Mouse (Mus musculus) MEL (cell line): ENCODE measurements around the gene Mob4. TPM values are rescaled to one million over a fixed set of nuclear protein-coding genes. Genes with fewer than 3 reads are reported as not detected.

Experiments
- DNase-seq: peaks from one replicate; pipeline ENCODE4 v3.0.0; 2011; ENCODE audit warnings: low read depth, low spot score
- H3K27ac ChIP-seq: 2 replicates; pipeline ENCODE4 v1.5.1; 2012; ENCODE audit warnings: low read depth, mild to moderate bottlenecking, control low read depth, low read length, moderate library complexity; ENCODE audit not compliant: control insufficient read depth
- H3K27me3 ChIP-seq, 2 experiments: fragments of 150-350 bp in 1 of 2; sonication (generic) in 1 of 2; 2 replicates each; pipeline ENCODE4 v1.6.1; 2012; ENCODE audit warnings: low read length in 2 of 2, mild to moderate bottlenecking in 2 of 2, improper control_type of control experiment in 1 of 2, moderate library complexity in 1 of 2; ENCODE audit not compliant: insufficient read depth in 2 of 2, control insufficient read depth in 1 of 2
- H3K36me3 ChIP-seq, 2 experiments: 2 replicates each; pipeline ENCODE4 v1.6.1; 2012 to 2014; ENCODE audit warnings: low read length in 2 of 2, improper control_type of control experiment in 1 of 2, inconsistent platforms in 1 of 2, mild to moderate bottlenecking in 1 of 2; ENCODE audit not compliant: insufficient read depth in 2 of 2, control insufficient read depth in 1 of 2
- H3K4me1 ChIP-seq, 2 experiments: fragments of 150-350 bp in 1 of 2; sonication (generic) in 1 of 2; 2 replicates each; pipeline ENCODE4 v1.6.1; 2012; ENCODE audit warnings: low read length in 2 of 2, improper control_type of control experiment in 1 of 2, mild to moderate bottlenecking in 1 of 2; ENCODE audit not compliant: insufficient read depth in 2 of 2, control insufficient read depth in 1 of 2
- H3K4me3 ChIP-seq, 2 experiments: fragments of 150-350 bp in 1 of 2; sonication (generic) in 1 of 2; 2 replicates each; pipeline ENCODE4 v1.5.1; 2012; ENCODE audit warnings: low read depth in 2 of 2, low read length in 2 of 2, mild to moderate bottlenecking in 2 of 2, moderate library complexity in 2 of 2, control low read depth in 1 of 2, improper control_type of control experiment in 1 of 2; ENCODE audit not compliant: control insufficient read depth in 1 of 2, insufficient read depth in 1 of 2
- H3K79me2 ChIP-seq: 2 replicates; pipeline ENCODE4 v1.6.1; 2012; ENCODE audit warnings: mild to moderate bottlenecking, low read length, moderate library complexity; ENCODE audit not compliant: control insufficient read depth, poor library complexity, insufficient read depth
- H3K9ac ChIP-seq: 2 replicates; pipeline ENCODE4 v1.6.1; 2012; ENCODE audit warnings: low read depth, mild to moderate bottlenecking, control low read depth, low read length, moderate library complexity; ENCODE audit not compliant: control insufficient read depth, poor library complexity, severe bottlenecking
- H3K9me3 ChIP-seq: fragments of 150-350 bp; sonication (generic); replicated peaks from 2 replicates; pipeline ENCODE4 v1.6.1; 2012; ENCODE audit warnings: mild to moderate bottlenecking, low read length, improper control_type of control experiment, moderate library complexity; ENCODE audit not compliant: insufficient read depth
- BHLHE40 ChIP-seq: IDR thresholded peaks from 2 replicates; pipeline ENCODE4 v1.6.1; 2012; ENCODE audit warnings: low read depth, mild to moderate bottlenecking, inconsistent platforms, low read length, improper control_type of control experiment, borderline replicate concordance
- CHD1 ChIP-seq: IDR thresholded peaks from 2 replicates; pipeline ENCODE4 v1.6.1; 2012; ENCODE audit warnings: low read depth, mild to moderate bottlenecking, inconsistent platforms, low read length, improper control_type of control experiment
- CHD2 ChIP-seq: IDR thresholded peaks from 2 replicates; pipeline ENCODE4 v1.6.1; 2011; ENCODE audit warnings: low read length, improper control_type of control experiment
- E2F4 ChIP-seq: IDR thresholded peaks from 2 replicates; pipeline ENCODE4 v1.6.1; 2011; ENCODE audit warnings: low read depth, low read length, improper control_type of control experiment, borderline replicate concordance
- GABPA ChIP-seq: IDR thresholded peaks from 2 replicates; pipeline ENCODE4 v1.6.1; 2012; ENCODE audit warnings: low read depth, mild to moderate bottlenecking, inconsistent platforms, low read length, improper control_type of control experiment, moderate library complexity
- HCFC1 ChIP-seq: IDR thresholded peaks from 2 replicates; pipeline ENCODE4 v1.6.1; 2012; ENCODE audit warnings: low read depth, mild to moderate bottlenecking, inconsistent platforms, low read length, improper control_type of control experiment, moderate library complexity
- JUND ChIP-seq: IDR thresholded peaks from 2 replicates; pipeline ENCODE4 v1.6.1; 2011; ENCODE audit warnings: low read depth, mild to moderate bottlenecking, improper control_type of control experiment, low read length
- KAT2A ChIP-seq: conservative IDR thresholded peaks from 2 replicates; pipeline ENCODE4 v1.6.1; 2012; ENCODE audit warnings: low read depth, low read length, improper control_type of control experiment, inconsistent platforms
- MAFK ChIP-seq: IDR thresholded peaks from 2 replicates; pipeline ENCODE4 v1.6.1; 2011; ENCODE audit warnings: low read depth, mild to moderate bottlenecking, low read length, improper control_type of control experiment, borderline replicate concordance
- MXI1 ChIP-seq: IDR thresholded peaks from 2 replicates; pipeline ENCODE4 v1.6.1; 2011; ENCODE audit warnings: mild to moderate bottlenecking, low read depth, low read length, improper control_type of control experiment
- POLR2A ChIP-seq, 2 experiments: IDR thresholded peaks; 2 replicates each; pipeline ENCODE4 v1.6.1; 2011 to 2012; ENCODE audit warnings: low read length in 2 of 2, mild to moderate bottlenecking in 2 of 2, control low read depth in 1 of 2, improper control_type of control experiment in 1 of 2, low read depth in 1 of 2, moderate library complexity in 1 of 2; ENCODE audit not compliant: control insufficient read depth in 1 of 2, insufficient read depth in 1 of 2, poor library complexity in 1 of 2
- POLR2AphosphoS2 ChIP-seq: IDR thresholded peaks from 2 replicates; pipeline ENCODE4 v1.6.1; 2011; ENCODE audit warnings: low read length, improper control_type of control experiment
- RCOR1 ChIP-seq: IDR thresholded peaks from 2 replicates; pipeline ENCODE4 v1.6.1; 2012; ENCODE audit warnings: low read depth, mild to moderate bottlenecking, inconsistent platforms, low read length, improper control_type of control experiment
- SIN3A ChIP-seq: IDR thresholded peaks from 2 replicates; pipeline ENCODE4 v1.6.1; 2012; ENCODE audit warnings: low read length, improper control_type of control experiment, inconsistent platforms
- SMC3 ChIP-seq: IDR thresholded peaks from 2 replicates; pipeline ENCODE4 v1.6.1; 2011; ENCODE audit warnings: low read depth, low read length, improper control_type of control experiment
- TAL1 ChIP-seq: IDR thresholded peaks from 2 replicates; pipeline ENCODE4 v1.6.1; 2012; ENCODE audit warnings: mild to moderate bottlenecking, inconsistent platforms, low read length, moderate library complexity, mixed read lengths
- TBP ChIP-seq: IDR thresholded peaks from 2 replicates; pipeline ENCODE4 v1.8.0; 2011; ENCODE audit warnings: low read depth, low read length, improper control_type of control experiment
- TCF12 ChIP-seq: IDR thresholded peaks from 2 replicates; pipeline ENCODE4 v1.6.1; 2014; ENCODE audit warnings: low read depth, mild to moderate bottlenecking, inconsistent platforms, low read length, improper control_type of control experiment, moderate library complexity
- UBTF ChIP-seq: IDR thresholded peaks from 2 replicates; pipeline ENCODE4 v1.6.1; 2012; ENCODE audit warnings: low read depth, mild to moderate bottlenecking, inconsistent platforms, low read length, improper control_type of control experiment, moderate library complexity, borderline replicate concordance; ENCODE audit not compliant: insufficient read depth
- ZMIZ1 ChIP-seq: IDR thresholded peaks from 2 replicates; pipeline ENCODE4 v1.6.1; 2012; ENCODE audit warnings: low read depth, mild to moderate bottlenecking, inconsistent platforms, low read length, improper control_type of control experiment, moderate library complexity
- polyA plus RNA-seq, 2 experiments: library from polyadenylated mRNA; stranded (reverse) in 1 of 2; unstranded in 1 of 2; fragments of >175 nt in 1 of 2; fragments of >200 nt in 1 of 2; gene quantifications; 2 replicates each; pipeline versions ENCODE4 v1.2.1 to v1.2.4; 2012; ENCODE audit warnings: low replicate concordance in 2 of 2, low read depth in 1 of 2; ENCODE audit not compliant: insufficient read length in 2 of 2, insufficient read depth in 1 of 2, missing spikeins in 1 of 2
- total RNA-seq: library from RNA; depleted of rRNA; stranded (reverse); fragments of 300-350 nt; gene quantifications from 2 replicates; pipeline ENCODE4 v1.2.3, GENCODE M21; 2012

Mob4 gene
- total and polyA plus RNA-seq, 3 experiments, result 22.0 to 62.1 (median 26.6) TPM

GRCm38 (mm10) chr1:55144338-55144737 lies 13.3 kb downstream of the Mob4 start:
- Histone ChIP-seq H3K9ac (no peak overlapping the region), H3K4me1 (no peaks in the 10 kb centered on the region), H3K9me3 (no peaks in the 10 kb centered on the region), H3K27ac (no peak overlapping the region), H3K79me2 (no peaks in the 10 kb centered on the region; the same call in 1 of the 2 replicates), H3K27me3 (no peaks in the 10 kb centered on the region), H3K4me3 (no peak overlapping the region), H3K36me3 (peaks cover 0 to 14% of the 10 kb centered on the region in 2 experiments; a peak in 2 of 4 replicates)
- no peak for TF ChIP-seq KAT2A
- TF ChIP-seq SIN3A, result no peak
- no peak for TF ChIP-seq BHLHE40
- TF ChIP-seq UBTF, result no peak
- no peak for TF ChIP-seq E2F4
- no peak for TF ChIP-seq TAL1
- TF ChIP-seq POLR2AphosphoS2, result no peak
- no peak for TF ChIP-seq RCOR1
- TF ChIP-seq HCFC1, result no peak
- TF ChIP-seq TCF12, result no peak
- no peak for TF ChIP-seq CHD2
- TF ChIP-seq TBP, result no peak
- TF ChIP-seq POLR2A (IDR thresholded peaks at IDR 0.05; ENCODE audit: control insufficient read depth in 1 of 2, insufficient read depth in 1 of 2, low read depth in 1 of 2, low read length in 2 of 2, poor library complexity in 1 of 2), result no peak
- no peak for DNase-seq

- no peaks in the 10 kb centered on the region for H3K4me1 ChIP-seq
- TF ChIP-seq SIN3A (no peak), CHD1 (no peak), ZMIZ1 (no peak), MXI1 (no peak), MAFK (no peak), POLR2A (IDR thresholded peaks at IDR 0.05; ENCODE audit: control insufficient read depth in 1 of 2, insufficient read depth in 1 of 2, low read depth in 1 of 2, low read length in 2 of 2, poor library complexity in 1 of 2) (no peak), JUND (no peak), UBTF (no peak), GABPA (no peak), SMC3 (no peak)
- TF ChIP-seq, all 39 proteins: peak for 0
- peaks cover 0 to 18% of the 10 kb centered on the region in 2 experiments; a peak in 2 of 4 replicates for H3K36me3 ChIP-seq
- no peak overlapping the region for H3K4me3 ChIP-seq
- H3K27me3 ChIP-seq, result no peaks in the 10 kb centered on the region
- no peak overlapping the region for H3K9ac ChIP-seq
- DNase-seq, result no peak
- no peaks in the 10 kb centered on the region; the same call in 1 of the 2 replicates for H3K79me2 ChIP-seq
- no peaks in the 10 kb centered on the region for H3K9me3 ChIP-seq
- no peak overlapping the region for H3K27ac ChIP-seq
These were observed 14.5 kb downstream of the Mob4 start for GRCm38 (mm10) chr1:55145556-55145955.
